Mouse (Mus musculus) lung, postnatal 36 days (tissue): ENCODE measurements around the gene Nicn1.
"Not testable (repeated sequence)": the region's sequence is repeated elsewhere in the genome, so short reads cannot be mapped to it uniquely, and the experiment has no call there.

Source experiments
- DNase-seq: peaks from one replicate; pipeline ENCODE4 v3.0.0; 2022; ENCODE audit warnings: mixed read lengths

Gene Nicn1

DNA sequence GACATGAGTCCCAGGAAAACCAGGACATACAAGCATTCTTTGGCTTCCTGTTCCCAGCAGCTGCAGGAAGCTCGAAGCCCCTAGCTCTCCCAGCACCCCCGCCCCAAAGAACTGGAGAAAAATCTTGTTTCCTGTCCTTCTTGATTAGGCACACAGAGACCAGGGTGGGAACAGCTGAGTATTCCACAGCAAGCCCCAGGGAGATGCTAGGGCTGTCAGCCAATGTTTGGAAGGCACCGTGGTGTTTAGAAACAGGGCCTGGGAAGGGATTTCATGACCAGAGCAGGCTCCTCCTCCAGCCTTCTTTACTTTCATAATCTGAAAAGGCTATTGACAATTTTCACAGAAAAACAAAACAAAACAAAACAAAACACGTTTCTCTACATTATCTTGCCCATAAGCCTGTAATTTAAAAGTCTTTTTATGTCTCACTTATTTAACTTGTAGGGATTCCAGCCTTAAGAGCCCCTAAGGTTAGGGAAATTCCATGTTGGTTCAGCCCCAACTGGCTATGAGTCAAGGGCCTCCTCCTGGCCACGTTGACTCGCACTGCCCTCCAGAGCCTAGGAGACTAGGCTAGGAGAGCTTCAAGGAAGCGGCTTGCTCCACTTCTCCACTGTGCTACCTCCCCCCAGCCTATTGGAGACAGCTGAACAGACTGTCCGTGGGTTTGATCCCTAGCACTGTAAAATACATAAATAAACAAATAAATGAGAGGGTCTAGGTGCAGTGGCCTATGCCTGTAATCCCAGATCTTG, 10.0 kb upstream of the Nicn1 start:
- peak; percentile 80 for DNase-seq

DNA sequence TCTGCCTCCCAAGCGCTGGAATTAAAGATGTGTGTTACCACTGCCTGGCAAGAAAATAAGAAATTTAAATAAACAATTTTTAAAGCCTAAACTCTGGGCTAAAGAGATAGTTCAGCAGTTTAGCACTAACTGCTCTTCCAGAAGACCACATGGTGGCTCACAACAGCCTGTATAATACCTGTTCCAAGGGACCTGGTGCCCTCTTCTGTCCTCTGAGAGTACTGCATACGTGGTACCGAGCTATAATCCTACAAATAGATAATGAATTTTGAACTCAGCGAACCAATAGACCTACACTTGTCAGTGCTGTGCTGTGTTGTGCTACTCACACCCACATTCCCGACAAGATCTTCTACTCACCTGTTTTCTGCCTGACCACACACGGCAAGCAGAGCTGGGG, 5.8 kb upstream of the Nicn1 start:
- DNase-seq = peak; percentile 94

- DNase-seq = not testable (repeated sequence)
These were observed 2.5 kb upstream of the Nicn1 start for GRCm38 (mm10) chr9:108287526-108288238.

GRCm38 (mm10) chr9:108289347-108289746, 882 bp upstream of the Nicn1 start:
- no peak for DNase-seq

- no peak for DNase-seq
These were observed 544 bp downstream of the Nicn1 start for GRCm38 (mm10) chr9:108290773-108291172.

DNA sequence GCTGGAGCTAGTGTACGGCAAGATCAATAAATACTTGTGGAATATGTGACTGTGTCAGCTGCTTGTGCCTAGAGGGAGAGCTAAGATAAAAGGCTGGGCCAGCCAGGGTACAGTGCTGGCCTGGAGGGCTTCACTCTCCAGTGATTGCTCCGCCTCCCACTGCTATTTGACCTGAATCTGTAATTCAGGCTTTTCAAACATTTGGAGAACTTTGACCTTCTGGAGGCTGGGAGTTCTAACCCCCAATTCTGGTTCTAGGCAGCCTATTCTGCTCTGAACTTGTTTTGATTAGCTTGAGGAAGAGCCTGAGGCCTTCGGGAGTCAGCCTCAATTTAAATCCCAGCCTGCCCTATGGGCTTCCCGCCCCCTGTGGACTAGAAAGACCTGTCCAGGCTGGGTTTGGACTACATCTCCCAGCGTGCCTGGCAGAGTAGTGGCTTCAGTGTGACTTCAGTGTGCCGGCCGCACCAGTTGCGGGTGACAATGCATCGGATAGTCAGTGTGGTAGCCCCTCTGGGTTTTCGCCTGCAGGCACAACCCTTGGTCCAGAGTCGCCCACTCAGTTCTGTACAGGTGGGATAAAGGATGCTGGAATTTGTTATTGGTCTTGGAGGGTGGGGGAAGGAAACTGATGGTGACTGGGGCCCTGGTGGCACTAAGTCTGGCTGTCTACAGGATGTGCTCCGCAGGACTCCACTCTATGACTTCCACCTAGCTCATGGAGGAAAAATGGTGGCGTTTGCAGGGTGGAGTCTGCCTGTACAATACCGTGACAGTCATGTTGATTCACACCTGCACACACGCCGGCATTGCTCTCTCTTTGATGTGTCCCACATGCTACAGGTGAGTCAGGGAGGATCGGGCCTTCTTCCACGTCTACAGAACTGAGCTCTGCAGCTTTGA, 6.5 kb downstream of the Nicn1 start, which contains the start of gene Amt:
Gene Amt (plus strand): TSS at position 401 of the 903 bp plus-strand sequence.
- peak; percentile 52 for DNase-seq

DNA sequence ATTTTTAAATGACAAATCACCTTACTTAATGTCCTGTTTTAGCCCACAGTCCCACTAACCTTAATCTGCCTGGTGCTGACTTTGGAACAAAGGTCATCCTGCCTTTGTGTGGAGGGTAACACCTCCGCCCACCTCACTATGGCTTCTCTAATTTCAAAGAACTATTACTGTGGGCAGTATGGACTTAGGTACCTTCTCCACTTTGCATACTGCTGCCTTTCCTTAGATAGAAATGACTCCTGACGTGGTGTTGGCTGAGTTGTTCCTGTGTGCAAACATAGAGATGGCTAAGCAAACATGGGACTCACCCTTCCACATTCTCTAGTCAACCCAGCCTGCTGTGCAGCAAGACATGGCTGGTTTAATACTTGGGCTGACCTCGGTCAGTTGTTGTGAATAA, 11.6 kb downstream of the Nicn1 start:
- DNase-seq = peak; percentile 65

DNA sequence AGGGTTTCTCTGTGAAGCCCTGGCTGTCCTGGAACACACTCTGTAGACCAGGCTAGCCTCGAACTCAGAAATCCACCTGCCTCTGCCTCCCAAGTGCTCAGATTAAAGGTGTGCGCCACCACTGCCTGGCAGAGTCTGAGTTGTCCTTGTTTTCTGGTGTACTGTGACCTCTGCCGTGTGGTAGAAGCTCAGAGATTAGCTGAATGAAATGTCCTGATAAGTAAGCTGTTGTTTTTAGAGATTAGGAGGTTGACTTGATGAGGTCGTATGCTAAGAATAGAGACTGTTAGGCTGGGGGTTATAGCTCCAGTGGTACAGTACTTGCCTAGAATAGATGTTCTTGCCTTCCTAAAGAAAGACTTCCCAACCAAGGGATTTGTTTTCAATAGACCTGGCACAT, 14.5 kb downstream of the Nicn1 start:
- DNase-seq = no peak

DNA sequence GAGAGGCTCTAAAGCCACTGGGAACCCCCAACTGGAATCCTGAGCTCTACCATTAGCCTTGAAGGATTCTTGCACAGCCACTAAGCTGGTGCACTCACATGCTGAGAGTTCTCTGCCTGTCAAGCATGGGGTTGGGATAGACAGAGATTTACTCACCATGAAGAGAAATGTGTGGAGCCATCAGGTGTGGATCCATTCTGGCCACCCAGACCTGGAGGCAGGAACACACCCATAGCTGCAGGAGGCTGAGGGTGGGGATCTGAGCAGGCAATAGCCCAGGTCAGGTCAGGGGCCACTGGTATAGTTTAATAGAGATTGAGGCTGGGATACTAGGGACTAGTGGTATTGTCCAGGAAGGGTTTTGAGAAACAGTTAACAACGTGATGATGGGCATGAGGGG, 14.9 kb downstream of the Nicn1 start:
- no peak for DNase-seq

- DNase-seq = peak; percentile 100
These were observed 15.6 kb downstream of the Nicn1 start, which contains the start of the genes Rhoa and Tcta for GRCm38 (mm10) chr9:108305629-108306520. Gene Rhoa (plus strand): TSS chr9:108306129. Gene Tcta (minus strand): TSS chr9:108306160.

- peak; percentile 91 for DNase-seq
These were observed 16.3 kb downstream of the Nicn1 start for GRCm38 (mm10) chr9:108306571-108306980.

- DNase-seq = no peak
These were observed 17.0 kb downstream of the Nicn1 start for GRCm38 (mm10) chr9:108307021-108307807.

- DNase-seq = no peak
These were observed 17.9 kb downstream of the Nicn1 start for GRCm38 (mm10) chr9:108308141-108308540.

GRCm38 (mm10) chr9:108317572-108317971, 27.3 kb downstream of the Nicn1 start:
- DNase-seq = peak; percentile 36

GRCm38 (mm10) chr9:108318462-108318861, 28.2 kb downstream of the Nicn1 start:
- no peak for DNase-seq

GRCm38 (mm10) chr9:108322054-108322453, 31.8 kb downstream of the Nicn1 start:
- not testable (repeated sequence) for DNase-seq

GRCm38 (mm10) chr9:108324784-108325183, 34.6 kb downstream of the Nicn1 start:
- no peak for DNase-seq

GRCm38 (mm10) chr9:108325811-108326210, 35.6 kb downstream of the Nicn1 start:
- DNase-seq = no peak

- DNase-seq = no peak
These were observed 47.8 kb downstream of the Nicn1 start for GRCm38 (mm10) chr9:108337848-108338550.

GRCm38 (mm10) chr9:108338551-108338885, 48.3 kb downstream of the Nicn1 start:
- DNase-seq = peak; percentile 44
